Mouse (Mus musculus) lung, adult 2 months (tissue): ENCODE data around the gene Prkaca.

Experiments used
- CTCF ChIP-seq: fragments of 200-500 bp; IDR thresholded peaks from 2 replicates; pipeline ENCODE4 v1.5.1; 2011; ENCODE audit warnings: mild to moderate bottlenecking, low read length, control low read depth; ENCODE audit not compliant: insufficient read depth
- POLR2A ChIP-seq: fragments of 200-500 bp; IDR thresholded peaks from 2 replicates; pipeline ENCODE4 v1.6.1; 2011; ENCODE audit warnings: low read depth, mild to moderate bottlenecking, control low read depth, low read length, borderline replicate concordance; ENCODE audit errors: extremely low read depth

- TF ChIP-seq POLR2A = no peak
- TF ChIP-seq CTCF = no peak
These were observed 30.3 kb downstream of the Prkaca start for GRCm38 (mm10) chr8:84002957-84003611.
